Mouse (Mus musculus) heart, embryonic 14.5 days (tissue): ENCODE measurements around the gene Tenm2. TPM values are rescaled to one million over a fixed set of nuclear protein-coding genes. Genes with fewer than 3 reads are reported as not detected.

ENCODE experiments used
- ATAC-seq: fragments of 200-750 bp; cut with Nextera tagmentation; 2 replicates; pipeline ENCODE4 v1.8.0; 2017; ENCODE audit warnings: low read depth, moderate TSS enrichment; ENCODE audit not compliant: insufficient number of reproducible peaks, insufficient read depth, low FRiP score
- H3K27ac ChIP-seq, 2 experiments: fragments of 200-500 bp in 1 of 2; fragments of 300-500 bp in 1 of 2; sonication (generic) in 1 of 2; replicated peaks in 1 of 2; 2 replicates each; pipeline ENCODE4 v1.5.1; 2012 to 2014; ENCODE audit warnings: low read depth in 2 of 2, low read length in 2 of 2, control low read depth in 1 of 2, mild to moderate bottlenecking in 1 of 2, mixed read lengths in 1 of 2; ENCODE audit not compliant: control insufficient read depth in 1 of 2, insufficient read depth in 1 of 2
- H3K27me3 ChIP-seq: fragments of 300-500 bp; sonication (generic); 2 replicates; pipeline ENCODE4 v1.6.1; 2014; ENCODE audit warnings: mild to moderate bottlenecking, low read length, control low read depth; ENCODE audit not compliant: control insufficient read depth, insufficient read depth
- H3K36me3 ChIP-seq: fragments of 300-500 bp; sonication (generic); 2 replicates; pipeline ENCODE4 v1.6.1; 2014; ENCODE audit warnings: mild to moderate bottlenecking, control low read depth, low read length, mixed read lengths; ENCODE audit not compliant: control insufficient read depth, insufficient read depth
- H3K4me1 ChIP-seq, 2 experiments: fragments of 200-500 bp in 1 of 2; fragments of 300-500 bp in 1 of 2; sonication (generic) in 1 of 2; 2 replicates each; pipeline ENCODE4 v1.6.1; 2012 to 2014; ENCODE audit warnings: low read length in 2 of 2, control low read depth in 1 of 2, mixed read lengths in 1 of 2; ENCODE audit not compliant: control insufficient read depth in 2 of 2, insufficient read depth in 2 of 2
- H3K4me2 ChIP-seq: fragments of 300-500 bp; sonication (generic); 2 replicates; pipeline ENCODE4 v1.6.1; 2014; ENCODE audit warnings: mild to moderate bottlenecking, low read length
- H3K4me3 ChIP-seq, 2 experiments: fragments of 200-500 bp in 1 of 2; fragments of 300-500 bp in 1 of 2; sonication (generic) in 1 of 2; 2 replicates each; pipeline ENCODE4 v1.5.1; 2012 to 2014; ENCODE audit warnings: low read length in 2 of 2, mild to moderate bottlenecking in 2 of 2, control low read depth in 1 of 2, low read depth in 1 of 2, moderate library complexity in 1 of 2; ENCODE audit not compliant: control insufficient read depth in 1 of 2, insufficient read depth in 1 of 2
- H3K9ac ChIP-seq: fragments of 300-500 bp; sonication (generic); 2 replicates; pipeline ENCODE4 v1.6.1; 2014; ENCODE audit warnings: mild to moderate bottlenecking, low read length
- H3K9me3 ChIP-seq: fragments of 300-500 bp; sonication (generic); 2 replicates; pipeline ENCODE4 v1.6.1; 2016; ENCODE audit warnings: low read length, control low read depth; ENCODE audit not compliant: control insufficient read depth
- WGBS: fragments of 180-500 bp; shearing (Covaris S2); extraction: QIAGEN DNeasy Blood & Tissue Kit; methylation state at CpG from one replicate; pipeline ENCODE4 v1.1.7; 2014; 5-methylcytosine and 5-hydroxymethylcytosine counted together
- polyA plus RNA-seq: library from polyadenylated mRNA; unstranded; fragments of >200 nt; fragmentation: Nextera tagmentation; extraction: Ambion mirVana; gene quantifications from 2 replicates; pipeline ENCODE4 v1.2.1, GENCODE M21; 2014

Gene Tenm2
- polyA plus RNA-seq, 1 experiment from 2014 or later: 0.96 TPM

DNA sequence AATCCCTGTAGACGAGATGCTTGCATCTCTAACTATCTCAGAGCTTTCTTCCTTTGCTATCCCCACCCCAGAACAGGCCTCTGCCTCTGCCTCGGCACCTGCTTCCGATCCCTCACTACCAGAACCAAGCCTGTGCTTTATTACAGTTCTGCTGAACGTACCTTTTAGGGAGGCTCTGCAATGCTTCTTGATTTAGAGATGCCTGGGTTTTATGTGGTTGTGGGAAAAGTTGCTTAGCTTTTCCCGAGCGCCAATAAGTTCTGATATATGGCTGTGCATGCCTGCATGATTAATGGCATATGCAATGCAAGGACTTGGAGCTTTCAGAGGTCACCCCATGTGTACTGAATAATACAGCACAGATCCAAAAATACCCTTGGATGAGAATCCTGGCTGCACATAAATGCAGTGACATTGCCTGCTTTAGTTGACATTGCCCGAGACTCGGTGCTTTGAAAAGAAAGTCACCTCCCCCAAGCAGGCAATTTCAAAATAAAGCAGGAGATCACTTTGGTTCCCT lies 1114.3 kb downstream of the Tenm2 start:
- Histone ChIP-seq H3K9me3 (no peaks in the 10 kb centered on the region), H3K4me1 (no peaks in the 10 kb centered on the region; a peak in 1 of 4 replicates), H3K27ac (no peak overlapping the region), H3K27me3 (no peaks in the 10 kb centered on the region), H3K36me3 (no peaks in the 10 kb centered on the region), H3K4me2 (no peak overlapping the region), H3K9ac (no peak overlapping the region), H3K4me3 (no peak overlapping the region)
- 68% methylated on average over 8 of the region's 8 CpGs for WGBS
- no peak for ATAC-seq

DNA sequence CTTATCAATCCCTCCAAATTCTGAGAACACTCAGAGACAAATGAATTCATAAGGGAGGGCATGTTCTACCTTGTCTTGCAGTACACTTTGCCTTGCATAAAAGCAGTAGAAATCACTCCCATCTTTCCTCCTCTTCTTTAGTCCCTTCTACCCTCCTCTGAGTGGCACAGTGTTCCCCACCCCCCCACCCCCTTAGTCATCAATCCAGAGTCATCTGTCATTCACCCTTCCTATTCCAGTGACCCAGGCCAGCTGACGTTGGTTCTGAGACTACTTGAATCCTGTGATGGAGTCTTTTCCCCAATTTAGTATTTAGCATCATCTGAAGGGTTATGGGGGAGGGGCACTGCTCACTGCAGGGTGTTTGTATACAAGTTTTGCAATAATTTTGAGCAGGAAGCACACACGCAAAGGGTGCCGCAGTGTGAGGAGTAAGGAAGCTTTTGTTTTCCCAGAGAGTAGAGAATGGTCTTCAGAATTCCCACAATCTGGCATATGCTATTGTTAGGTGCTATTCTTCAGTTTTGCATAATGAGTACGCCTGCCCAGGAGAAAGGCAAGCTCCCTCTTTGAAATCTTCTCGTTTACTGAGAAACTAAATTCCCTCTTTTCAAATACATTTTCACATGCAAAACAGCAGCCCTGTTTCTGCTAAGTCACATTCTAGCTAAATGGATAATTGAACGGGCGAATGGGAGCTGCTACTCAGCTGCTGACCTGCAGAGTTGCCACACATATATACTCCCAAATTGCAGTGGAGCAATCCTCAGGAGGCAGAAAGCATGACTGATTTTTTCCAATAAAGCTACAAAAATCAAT lies 1115.0 kb downstream of the Tenm2 start:
- WGBS: 64% methylated on average over 7 of the region's 7 CpGs
- H3K4me2 ChIP-seq: no peak overlapping the region
- H3K9ac ChIP-seq: no peak overlapping the region
- H3K4me1 ChIP-seq: no peaks in the 10 kb centered on the region; a peak in 1 of 4 replicates
- no peak overlapping the region for H3K4me3 ChIP-seq
- H3K9me3 ChIP-seq: no peaks in the 10 kb centered on the region
- no peaks in the 10 kb centered on the region for H3K27me3 ChIP-seq
- ATAC-seq: no peak
- no peaks in the 10 kb centered on the region for H3K36me3 ChIP-seq
- no peak overlapping the region for H3K27ac ChIP-seq

DNA sequence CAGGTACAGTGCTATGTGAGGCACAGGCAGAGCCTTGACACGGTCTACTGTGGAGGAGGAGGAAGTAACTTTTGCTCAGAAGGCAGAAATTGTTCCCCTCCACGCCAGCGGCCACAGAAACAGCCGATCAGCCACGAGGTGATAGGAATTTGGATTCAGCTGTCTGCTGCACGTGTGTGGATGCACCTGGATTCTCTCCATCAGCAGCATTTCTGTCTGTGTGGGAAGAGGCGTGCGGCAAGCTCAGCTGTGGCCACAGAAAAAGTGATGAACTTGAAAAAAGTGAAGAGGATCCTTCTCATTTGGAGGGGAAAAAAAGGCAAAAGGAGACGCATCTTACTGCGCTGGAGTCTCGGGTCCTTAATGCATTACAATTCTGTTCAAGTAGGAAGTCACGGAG lies 1122.4 kb downstream of the Tenm2 start:
- Histone ChIP-seq H3K9me3 (no peaks in the 10 kb centered on the region), H3K27me3 (no peaks in the 10 kb centered on the region), H3K36me3 (no peaks in the 10 kb centered on the region), H3K4me1 (peaks cover 0 to 3% of the 10 kb centered on the region in 2 experiments; a peak in 2 of 4 replicates), H3K9ac (no peak overlapping the region), H3K4me2 (no peak overlapping the region), H3K27ac (no peak overlapping the region), H3K4me3 (no peak overlapping the region)
- 72% methylated on average over 12 of the region's 12 CpGs for WGBS
- no peak for ATAC-seq

DNA sequence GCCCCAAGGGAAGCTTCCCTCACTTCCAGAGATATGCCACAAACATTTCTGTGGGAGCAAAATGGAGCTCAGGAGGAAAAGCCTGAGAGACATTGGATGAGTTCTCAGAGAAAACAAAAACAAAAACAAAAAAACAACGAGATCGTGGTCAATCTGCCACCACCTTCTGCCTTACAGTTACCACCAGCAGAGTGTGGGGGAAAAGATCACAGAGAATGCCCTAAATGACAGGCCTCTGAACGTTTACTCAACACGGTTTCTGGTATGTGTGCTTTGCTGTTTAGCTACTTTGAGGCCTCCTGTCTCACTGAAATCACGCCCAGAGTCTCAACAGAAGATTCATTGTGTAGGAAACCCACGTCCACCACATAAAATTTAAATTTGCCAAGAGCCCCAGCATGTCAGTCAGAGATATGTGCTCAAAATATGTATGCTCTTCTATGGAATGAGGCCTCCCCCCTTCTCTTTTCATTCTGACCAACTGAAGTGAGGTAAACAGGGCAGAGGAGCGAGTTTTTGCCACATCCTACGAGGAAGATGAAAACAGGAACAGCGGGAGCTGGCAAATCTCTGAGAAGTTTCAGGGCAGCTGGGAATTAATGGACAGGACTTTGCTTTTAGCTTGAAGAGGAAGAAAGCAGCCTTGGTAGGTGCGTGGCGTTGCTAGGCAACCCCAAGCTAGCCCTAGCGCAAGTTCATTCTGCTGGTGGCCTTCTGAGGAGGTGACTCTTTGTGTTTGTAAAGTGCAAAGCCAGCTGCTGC lies 1126.6 kb downstream of the Tenm2 start:
- peaks cover 0 to 3% of the 10 kb centered on the region in 2 experiments; a peak in 2 of 4 replicates for H3K4me1 ChIP-seq
- H3K4me2 ChIP-seq: no peak overlapping the region
- no peak overlapping the region for H3K27ac ChIP-seq
- 40% methylated on average over 12 of the region's 12 CpGs for WGBS
- no peak overlapping the region for H3K9ac ChIP-seq
- no peaks in the 10 kb centered on the region for H3K36me3 ChIP-seq
- H3K4me3 ChIP-seq: no peak overlapping the region
- H3K27me3 ChIP-seq: no peaks in the 10 kb centered on the region
- ATAC-seq: no peak
- no peaks in the 10 kb centered on the region for H3K9me3 ChIP-seq

DNA sequence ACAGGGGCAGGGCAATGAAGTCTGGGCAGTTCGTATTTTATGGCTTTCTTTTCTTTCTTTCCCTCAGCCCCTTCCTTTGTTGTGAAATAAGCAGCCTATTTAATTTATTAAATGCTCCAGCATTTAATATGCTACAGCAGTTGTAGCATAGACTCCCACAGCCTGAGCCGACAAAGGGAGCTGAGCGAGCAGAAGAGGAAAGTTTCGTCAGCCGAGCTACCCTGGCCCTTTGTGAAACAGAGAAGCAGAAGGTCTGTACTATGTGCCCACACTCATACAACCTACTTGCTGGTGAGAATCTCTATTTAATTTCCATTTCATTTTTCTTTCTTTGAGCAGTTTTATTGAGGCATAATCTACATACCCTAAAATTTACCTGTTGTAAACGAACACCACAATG lies 1127.9 kb downstream of the Tenm2 start:
- H3K9ac ChIP-seq: no peak overlapping the region
- 83% methylated on average over 6 of the region's 6 CpGs for WGBS
- no peak overlapping the region for H3K4me3 ChIP-seq
- no peaks in the 10 kb centered on the region for H3K36me3 ChIP-seq
- H3K4me1 ChIP-seq: peaks cover 0 to 3% of the 10 kb centered on the region in 2 experiments; a peak in 2 of 4 replicates
- no peaks in the 10 kb centered on the region for H3K9me3 ChIP-seq
- no peak overlapping the region for H3K27ac ChIP-seq
- no peak for ATAC-seq
- H3K27me3 ChIP-seq: no peaks in the 10 kb centered on the region
- no peak overlapping the region for H3K4me2 ChIP-seq

DNA sequence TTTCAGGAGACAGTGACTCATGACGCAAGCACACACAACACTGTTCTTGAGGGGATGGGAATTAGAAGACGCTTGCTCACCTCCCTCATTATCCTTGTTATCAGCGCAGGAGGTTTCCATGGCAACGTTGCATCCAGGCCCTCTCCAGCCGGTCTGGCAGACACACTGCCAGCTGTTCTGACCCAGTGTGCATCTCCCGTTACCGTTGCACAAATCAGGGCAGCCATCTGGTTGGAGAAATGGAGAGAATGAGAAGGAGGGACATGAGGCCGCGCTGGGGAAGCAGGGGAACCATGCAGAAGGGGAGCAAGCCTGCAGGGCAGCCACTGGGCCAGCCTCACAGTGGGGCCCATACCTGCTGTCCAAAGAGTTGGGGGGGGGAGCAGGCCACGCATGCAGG lies 1129.1 kb downstream of the Tenm2 start:
- H3K9ac ChIP-seq: no peak overlapping the region
- peaks cover 0 to 3% of the 10 kb centered on the region in 2 experiments; a peak in 2 of 4 replicates for H3K4me1 ChIP-seq
- H3K4me3 ChIP-seq: no peak overlapping the region
- H3K27ac ChIP-seq: no peak overlapping the region
- ATAC-seq: no peak
- H3K36me3 ChIP-seq: no peaks in the 10 kb centered on the region
- no peaks in the 10 kb centered on the region for H3K27me3 ChIP-seq
- no peaks in the 10 kb centered on the region for H3K9me3 ChIP-seq
- WGBS: 40% methylated on average over 10 of the region's 10 CpGs
- no peak overlapping the region for H3K4me2 ChIP-seq

DNA sequence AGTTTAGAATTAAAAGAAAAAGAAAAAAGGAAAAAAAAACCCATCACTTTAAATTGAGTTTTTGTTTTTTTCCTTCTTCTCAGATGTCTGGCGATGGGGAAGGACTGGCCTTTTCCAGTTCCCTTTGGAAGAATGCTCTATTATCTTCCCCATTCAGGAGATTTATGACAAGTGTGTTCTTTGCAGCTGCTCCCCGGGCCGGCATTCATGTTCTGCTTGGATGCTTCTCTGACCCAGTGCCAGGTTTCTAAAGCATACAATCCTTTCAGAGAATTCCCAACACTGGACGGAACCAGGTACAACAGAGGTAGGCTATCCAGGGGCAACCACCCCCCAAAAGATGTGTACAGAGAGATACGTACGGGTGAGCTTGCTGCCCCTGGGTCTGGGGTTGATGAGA lies 1132.2 kb downstream of the Tenm2 start:
- ATAC-seq: no peak
- 77% methylated on average over 6 of the region's 6 CpGs for WGBS
- H3K36me3 ChIP-seq: no peaks in the 10 kb centered on the region

More for the DNA sequence above, 1132.2 kb downstream of the Tenm2 start:
- H3K27ac ChIP-seq: no peak overlapping the region
- peaks cover 0 to 2% of the 10 kb centered on the region in 2 experiments; a peak in 2 of 4 replicates for H3K4me1 ChIP-seq
- no peak overlapping the region for H3K9ac ChIP-seq
- no peak overlapping the region for H3K4me3 ChIP-seq
- no peaks in the 10 kb centered on the region for H3K27me3 ChIP-seq
- H3K9me3 ChIP-seq: no peaks in the 10 kb centered on the region
- no peak overlapping the region for H3K4me2 ChIP-seq
